Comparison of ENCODE assay signal across 15 mouse cellular contexts in genomic region chr6:108074624-108075023, GRCm38 (mm10). TPM values are rescaled to one million over a fixed set of nuclear protein-coding genes. Genes with fewer than 3 reads are reported as not detected.
A peak's percentile ranks its signal among the peaks of the same experiment; 100 is the strongest.
DNase-seq lines count a peak whose midpoint lies in the region.
"Had no signal": no experiment of that assay in that cellular context is flagged by ENCODE, and none has a peak within 500 bp of the region (broad histone marks: within the 10 kb centered on the region; RNA-seq: fewer than 3 reads in every experiment).

No protein-coding gene starts in this region.

- DNase-seq in kidney, adult 11 months: peak; percentile 51
- no peak for DNase-seq in kidney, postnatal 10 days
- peak; percentile 61 for DNase-seq in left cerebral cortex, adult 11 months (ENCODE audit: low spot score)
- no peak for DNase-seq in left cerebral cortex, postnatal 10 days (ENCODE audit: extremely low spot score in 1 of 2, low spot score in 2 of 2)
- peak; percentile 31 for DNase-seq in right cerebral cortex, postnatal 25 days
- no peak for DNase-seq in right cerebral cortex, postnatal 4 days
- peak; percentile 73 for DNase-seq in telencephalon, adult 2 months (ENCODE audit: low read depth, low spot score)
- no peak for DNase-seq in thymus, adult 18-20 months
- DNase-seq: adrenal gland, postnatal 25 days; cerebellum, adult 9-10 months; gastrocnemius, adult 2 months; kidney, adult 18-20 months; lung, postnatal 36 days; retina, postnatal 1 day; thymus, postnatal 36 days had no signal

- intact Hi-C loops in left cerebral cortex, postnatal 10 days (cut with DNase I): no loop called here

RNA-seq across cellular contexts. Expression of gene Setmar, which starts 9.8 kb away (rescaled TPM):
- 1 to 10 TPM; 6.8 to 7.0 TPM for total RNA-seq in left cerebral cortex, postnatal 10 days (2021)

Comparison
In these comparisons a context has a peak if more than half of its experiments do, and no peak if none do; other contexts are left out.
1. DNase-seq: peak in kidney, adult 11 months (single experiment), left cerebral cortex, adult 11 months (single experiment), right cerebral cortex, postnatal 25 days (single experiment) and telencephalon, adult 2 months (single experiment); none in kidney, postnatal 10 days (single experiment), left cerebral cortex, postnatal 10 days (0 of 2), right cerebral cortex, postnatal 4 days (single experiment) and thymus, adult 18-20 months (0 of 2).